Mouse (Mus musculus): ENCODE data around the gene Rnaseh2b.

Gene Rnaseh2b

DNA sequence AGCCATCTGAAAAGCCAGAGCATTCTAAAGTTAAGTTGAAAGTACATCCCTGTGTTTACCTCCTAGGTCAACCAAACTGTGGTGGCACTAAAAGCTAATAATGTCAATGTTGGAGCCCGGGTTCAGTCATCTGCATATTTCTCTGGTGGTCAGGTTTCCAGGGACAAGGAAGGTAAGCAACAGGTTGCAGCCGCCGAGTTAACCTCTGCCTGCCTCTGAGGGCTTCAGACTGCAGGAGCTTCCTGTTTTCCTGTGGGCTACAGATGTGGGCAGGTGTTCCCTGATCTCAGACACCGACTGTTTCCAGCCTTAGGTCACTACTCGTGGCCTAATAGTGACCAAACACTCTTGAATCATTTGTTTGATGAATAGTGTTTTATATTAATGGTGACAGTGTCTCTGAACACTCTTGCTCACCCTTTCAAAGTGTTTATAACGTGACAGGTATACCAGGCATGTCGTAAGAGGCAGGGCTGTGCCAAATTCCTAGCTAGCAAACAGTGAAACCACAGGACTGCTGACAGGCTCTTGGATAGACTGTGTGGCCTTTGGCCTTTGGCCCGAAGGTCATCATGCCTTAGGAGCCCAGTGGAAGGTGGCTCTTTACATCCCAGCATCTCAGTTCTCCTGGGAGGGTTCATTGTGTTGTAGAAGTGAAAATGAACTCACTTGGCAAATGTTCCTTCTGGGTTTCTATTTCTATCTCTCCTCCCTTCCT, 69.0 kb downstream of the Rnaseh2b start:
- no peak for DNase-seq (ENCODE audit: low spot score)

- no peak for DNase-seq (ENCODE audit: low spot score)
These were observed 71.4 kb downstream of the Rnaseh2b start for GRCm38 (mm10) chr14:62363774-62364173.

GRCm38 (mm10) chr14:62370819-62371218, 78.4 kb downstream of the Rnaseh2b start:
- DNase-seq (ENCODE audit: low spot score): peak; percentile 26

- DNase-seq (ENCODE audit: low spot score): no peak
These were observed 81.6 kb downstream of the Rnaseh2b start for GRCm38 (mm10) chr14:62374001-62374400.

DNA sequence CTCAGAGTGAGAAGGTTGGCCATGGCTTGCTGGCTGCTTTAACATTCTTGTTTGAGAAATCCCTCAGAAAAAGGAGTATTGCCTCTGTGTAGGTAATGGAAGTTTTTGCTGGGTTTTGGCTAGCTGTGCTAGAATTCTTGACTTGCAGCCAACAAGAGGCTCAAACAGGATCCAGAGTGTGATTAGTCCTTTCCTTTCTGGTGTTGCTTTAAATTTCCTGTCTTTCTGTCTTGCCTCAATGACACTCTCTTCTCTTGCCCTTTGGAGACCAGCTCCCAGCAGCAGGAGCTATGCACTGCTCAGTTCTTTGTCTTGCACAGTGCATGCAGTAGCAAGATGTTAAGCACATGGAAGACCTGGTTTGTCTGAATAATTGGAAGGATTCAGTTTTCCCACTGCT, 83.3 kb downstream of the Rnaseh2b start:
- DNase-seq (ENCODE audit: low spot score): no peak

DNA sequence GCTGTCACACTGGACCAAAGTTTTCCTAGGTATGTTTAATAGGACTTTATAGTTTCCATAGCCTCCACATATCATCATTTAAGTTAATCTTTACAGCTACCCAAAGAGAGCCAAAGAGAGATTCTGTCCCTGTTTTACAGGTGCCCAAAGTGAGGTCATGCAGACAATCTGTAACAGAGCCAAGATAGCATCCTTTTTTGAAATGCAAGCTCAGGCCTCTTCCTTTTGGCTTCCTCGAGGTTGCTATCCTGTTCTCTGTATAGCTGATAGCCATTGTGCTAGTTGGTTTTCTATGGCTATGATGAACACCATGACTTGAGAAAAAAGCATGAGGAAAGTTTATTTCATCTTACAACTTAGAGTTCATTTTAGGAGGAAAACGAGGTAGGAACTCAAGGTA, 83.7 kb downstream of the Rnaseh2b start:
- DNase-seq (ENCODE audit: low spot score): no peak

- no peak for DNase-seq (ENCODE audit: low spot score)
These were observed 87.0 kb downstream of the Rnaseh2b start for GRCm38 (mm10) chr14:62379391-62379790.

DNA sequence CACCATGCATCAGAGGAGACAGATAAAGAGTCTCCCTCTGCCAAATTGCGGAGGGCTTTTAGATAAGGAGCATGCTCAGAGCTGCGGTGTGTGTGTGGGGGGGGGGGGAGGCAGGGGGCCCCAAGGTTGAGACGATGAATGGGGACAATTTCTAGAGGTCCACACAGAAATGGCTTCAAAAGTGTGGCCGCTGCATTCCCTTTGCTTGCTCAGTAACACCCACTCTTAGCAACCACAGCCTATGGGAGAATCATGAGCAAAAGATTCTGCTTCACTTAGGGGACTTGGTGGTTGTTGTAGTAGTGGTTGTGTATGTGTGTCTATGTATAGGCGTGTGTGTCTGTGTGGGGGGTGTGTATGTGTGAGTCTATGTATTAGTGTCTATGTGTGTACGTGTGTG, 88.2 kb downstream of the Rnaseh2b start:
- no peak for DNase-seq (ENCODE audit: low spot score)

- no peak for DNase-seq (ENCODE audit: low spot score)
These were observed 90.7 kb downstream of the Rnaseh2b start for GRCm38 (mm10) chr14:62383109-62383508.

DNA sequence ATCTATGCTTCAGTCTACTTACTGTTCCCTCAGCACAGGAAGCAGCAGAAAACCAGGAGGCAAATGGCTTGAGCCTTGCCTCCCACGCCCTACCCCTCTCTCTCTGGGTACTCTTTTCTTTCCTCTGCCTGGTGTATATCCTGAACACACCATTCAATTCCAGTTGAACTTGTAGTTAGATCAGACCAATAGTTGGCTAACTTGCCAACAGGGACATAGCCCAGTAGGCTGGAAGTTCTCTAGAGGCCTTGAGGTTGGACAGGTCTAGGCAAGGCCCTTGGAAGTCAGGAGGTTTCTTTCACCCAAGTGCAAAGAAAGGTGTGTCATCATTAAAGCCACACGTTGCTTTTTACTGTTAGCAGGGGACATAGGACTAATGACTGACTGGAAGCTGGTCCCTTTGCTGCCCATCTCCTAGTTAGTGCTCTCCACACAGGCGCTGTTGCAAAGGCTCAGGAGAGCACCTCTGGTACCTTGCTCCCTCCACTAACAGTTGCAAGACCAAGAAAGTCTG, 91.5 kb downstream of the Rnaseh2b start:
- no peak for DNase-seq (ENCODE audit: low spot score)

GRCm38 (mm10) chr14:62389064-62389728, 96.8 kb downstream of the Rnaseh2b start:
- DNase-seq (ENCODE audit: low spot score): no peak

- no peak for DNase-seq (ENCODE audit: low spot score)
These were observed 97.5 kb downstream of the Rnaseh2b start for GRCm38 (mm10) chr14:62389729-62390536.

- DNase-seq (ENCODE audit: low spot score): no peak
These were observed 100.4 kb downstream of the Rnaseh2b start for GRCm38 (mm10) chr14:62392754-62393153.

DNA sequence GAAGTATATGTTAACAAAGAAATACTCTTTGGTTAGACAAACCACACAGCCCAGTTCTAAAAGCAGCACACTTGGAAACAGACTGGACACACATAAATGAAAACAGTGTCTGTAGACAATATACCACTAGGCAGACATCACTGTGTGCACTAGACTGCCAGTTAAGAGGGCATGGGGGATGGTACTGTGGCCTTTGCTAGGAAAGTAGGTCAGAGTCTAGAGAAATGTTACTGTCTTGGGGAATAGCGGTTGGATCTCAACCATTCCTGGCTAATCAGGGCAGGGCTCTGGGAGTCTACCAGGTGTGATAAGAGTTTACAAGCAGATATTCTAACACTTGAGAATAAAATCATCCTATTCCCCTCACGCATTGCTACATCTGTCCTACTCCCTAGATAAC, 103.0 kb downstream of the Rnaseh2b start:
- DNase-seq (ENCODE audit: low spot score): no peak

GRCm38 (mm10) chr14:62416007-62416741, 123.8 kb downstream of the Rnaseh2b start:
- DNase-seq (ENCODE audit: low spot score): no peak

- DNase-seq (ENCODE audit: low spot score): no peak
These were observed 124.3 kb downstream of the Rnaseh2b start for GRCm38 (mm10) chr14:62416742-62417134.

GRCm38 (mm10) chr14:62417501-62417900, 125.1 kb downstream of the Rnaseh2b start:
- DNase-seq (ENCODE audit: low spot score): no peak

DNA sequence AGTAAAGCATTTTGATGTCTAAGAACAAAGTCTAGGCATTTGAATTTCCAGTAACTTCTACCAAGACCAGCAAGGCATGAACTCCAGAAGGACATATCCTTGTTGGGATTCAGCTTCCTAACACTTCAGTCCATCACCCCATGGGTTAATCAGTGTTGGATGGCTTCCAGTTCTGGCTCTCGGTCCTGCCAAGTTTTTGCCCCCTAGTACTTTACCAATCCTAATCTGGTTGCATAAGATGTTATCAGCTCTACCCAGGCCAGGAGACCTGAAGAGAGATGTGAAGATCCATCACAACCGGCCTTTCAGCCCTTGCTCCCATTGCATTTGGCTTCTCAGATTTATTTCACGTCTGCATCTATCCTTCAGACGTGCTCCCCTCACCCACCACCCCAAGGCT, 129.9 kb downstream of the Rnaseh2b start:
- no peak for DNase-seq (ENCODE audit: low spot score)

Data from ovary, postnatal 14 days (tissue).